Mouse (Mus musculus) brown adipose tissue, adult 24 weeks (tissue): ENCODE results near the gene Hist1h2af. TPM values are rescaled to one million over a fixed set of nuclear protein-coding genes. Genes with fewer than 3 reads are reported as not detected.
A peak's percentile ranks its signal among the peaks of the same experiment; 100 is the strongest.
"Not testable (repeated sequence)": the region's sequence is repeated elsewhere in the genome, so short reads cannot be mapped to it uniquely, and the experiment has no call there.

ENCODE experiments used
- H3K27ac ChIP-seq: fragments of 200-500 bp; replicated peaks from 2 replicates; pipeline ENCODE4 v1.5.1; 2012; ENCODE audit warnings: low read depth, mild to moderate bottlenecking, low read length
- H3K4me1 ChIP-seq: fragments of 200-500 bp; 2 replicates; pipeline ENCODE4 v1.6.1; 2012; ENCODE audit warnings: low read length, mixed read lengths; ENCODE audit not compliant: control insufficient read depth, insufficient read depth, insufficient read length
- H3K4me3 ChIP-seq: fragments of 200-500 bp; 2 replicates; pipeline ENCODE4 v1.5.1; 2012; ENCODE audit warnings: low read depth, mild to moderate bottlenecking, low read length, moderate library complexity; ENCODE audit not compliant: insufficient read depth
- polyA plus RNA-seq: library from polyadenylated mRNA; stranded (reverse); fragments of >200 nt; gene quantifications from 2 replicates; pipeline ENCODE4 v1.2.4, GENCODE M21; 2012; ENCODE audit not compliant: missing spikeins, insufficient read depth, insufficient read length

Hist1h2af gene
- polyA plus RNA-seq, 1 experiment, result not detected

GRCm38 (mm10) chr13:23554393-23554792 lies 20.7 kb downstream of the Hist1h2af start:
- H3K27ac ChIP-seq, result no peak overlapping the region; the same call in 1 of the 2 replicates
- H3K4me3 ChIP-seq, result peak overlapping the region; percentile 69

GRCm38 (mm10) chr13:23554925-23555838 lies 21.5 kb downstream of the Hist1h2af start:
- Histone ChIP-seq H3K27ac (peak overlapping the region; percentile 74), H3K4me3 (peak overlapping the region; percentile 69), H3K4me1 (no peaks in the 10 kb centered on the region)

More at GRCm38 (mm10) chr13:23554393-23554792, 20.7 kb downstream of the Hist1h2af start:
- no peaks in the 10 kb centered on the region for H3K4me1 ChIP-seq

GRCm38 (mm10) chr13:23555839-23556416 lies 22.2 kb downstream of the Hist1h2af start:
- Histone ChIP-seq H3K4me3 (peak overlapping the region; percentile 69), H3K27ac (peak overlapping the region; percentile 77)

GRCm38 (mm10) chr13:23556906-23557305 lies 23.2 kb downstream of the Hist1h2af start:
- H3K4me3 ChIP-seq, result no peak overlapping the region
- no peak overlapping the region for H3K27ac ChIP-seq
- no peaks in the 10 kb centered on the region for H3K4me1 ChIP-seq

More at GRCm38 (mm10) chr13:23555839-23556416, 22.2 kb downstream of the Hist1h2af start:
- H3K4me1 ChIP-seq, result no peaks in the 10 kb centered on the region

- not testable (repeated sequence) for H3K4me1 ChIP-seq, H3K27ac ChIP-seq, H3K4me3 ChIP-seq
Observed at GRCm38 (mm10) chr13:23560699-23561098, 27.0 kb downstream of the Hist1h2af start.

GRCm38 (mm10) chr13:23561531-23561882 lies 27.8 kb downstream of the Hist1h2af start:
- H3K27ac ChIP-seq, result peak overlapping the region; percentile 37; the same call in 1 of the 2 replicates
- peak overlapping the region; percentile 75 for H3K4me3 ChIP-seq
- not testable (repeated sequence) for H3K4me1 ChIP-seq

- H3K4me3 ChIP-seq, result peak within 1 kb of the TSS; percentile 75
- not testable (repeated sequence) for H3K4me1 ChIP-seq
- peak within 1 kb of the TSS; percentile 70 for H3K27ac ChIP-seq
Observed at GRCm38 (mm10) chr13:23561883-23562659, 28.4 kb downstream of the Hist1h2af start, which contains the start of gene Hist1h3e. Gene Hist1h3e (minus strand): TSS chr13:23562369.

- H3K27ac ChIP-seq, result peak overlapping the region; percentile 51
- peak overlapping the region; percentile 75 for H3K4me3 ChIP-seq
- no peaks in the 10 kb centered on the region for H3K4me1 ChIP-seq
Observed at GRCm38 (mm10) chr13:23562699-23563462, 29.2 kb downstream of the Hist1h2af start.

GRCm38 (mm10) chr13:23564482-23564881 lies 30.8 kb downstream of the Hist1h2af start:
- Histone ChIP-seq H3K27ac (no peak overlapping the region), H3K4me1 (no peaks in the 10 kb centered on the region), H3K4me3 (no peak overlapping the region)

GRCm38 (mm10) chr13:23570261-23571021 lies 36.7 kb downstream of the Hist1h2af start:
- Histone ChIP-seq H3K4me3 (peak overlapping the region; percentile 61), H3K27ac (peak overlapping the region; percentile 46; the same call in 1 of the 2 replicates)
- not testable (repeated sequence) for H3K4me1 ChIP-seq

- H3K4me1 ChIP-seq, result 0 out of 2 replicates have a peak, but pooled peaks cover 2% of the 10 kb centered on the region
- H3K27ac ChIP-seq, result peak within 1 kb of the TSS; percentile 74; the same call in 1 of the 2 replicates
- peak within 1 kb of the TSS; percentile 61 for H3K4me3 ChIP-seq
Observed at GRCm38 (mm10) chr13:23571022-23571503, 37.4 kb downstream of the Hist1h2af start, which contains the start of the genes Hist1h2ae and Hist1h2bg. Gene Hist1h2ae (minus strand): TSS chr13:23571220. Gene Hist1h2bg (plus strand): TSS chr13:23571396.

- H3K4me1 ChIP-seq, result not testable (repeated sequence)
- Histone ChIP-seq H3K4me3 (peak overlapping the region; percentile 59), H3K27ac (0 out of 2 replicates have a peak overlapping the region, but pooled peaks have one; percentile 74)
Observed at GRCm38 (mm10) chr13:23571504-23572217, 38.0 kb downstream of the Hist1h2af start.
